Mouse (Mus musculus) CD4-positive, CD25-positive, alpha-beta regulatory T cell, adult 2 months (primary cell): ENCODE data around the gene Grin3b.

Source experiments
- DNase-seq: peaks from one replicate; pipeline ENCODE4 v3.0.0-alpha.2; 2012; ENCODE audit warnings: low read depth, low spot score

Gene Grin3b

DNA sequence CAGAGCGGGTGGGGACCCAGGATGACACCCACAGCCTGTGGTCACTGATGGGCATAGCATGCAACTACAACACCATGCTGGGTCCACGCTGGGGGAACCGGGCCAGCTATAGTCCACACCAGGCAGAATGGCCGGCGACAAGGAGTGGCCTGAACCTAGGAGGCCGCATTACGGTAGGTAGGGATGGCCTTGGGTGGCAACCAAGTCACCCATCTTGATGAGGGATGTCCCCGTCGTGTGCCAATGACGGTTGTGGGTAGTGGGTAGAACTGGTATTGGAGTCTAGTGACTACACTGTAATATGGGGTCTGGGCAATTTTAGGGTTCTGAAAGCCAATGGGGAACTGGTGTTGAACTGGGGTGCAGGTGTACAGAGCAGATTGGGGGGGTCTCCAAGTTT lies 46.4 kb downstream of the Grin3b start:
- peak; percentile 71 for DNase-seq

DNA sequence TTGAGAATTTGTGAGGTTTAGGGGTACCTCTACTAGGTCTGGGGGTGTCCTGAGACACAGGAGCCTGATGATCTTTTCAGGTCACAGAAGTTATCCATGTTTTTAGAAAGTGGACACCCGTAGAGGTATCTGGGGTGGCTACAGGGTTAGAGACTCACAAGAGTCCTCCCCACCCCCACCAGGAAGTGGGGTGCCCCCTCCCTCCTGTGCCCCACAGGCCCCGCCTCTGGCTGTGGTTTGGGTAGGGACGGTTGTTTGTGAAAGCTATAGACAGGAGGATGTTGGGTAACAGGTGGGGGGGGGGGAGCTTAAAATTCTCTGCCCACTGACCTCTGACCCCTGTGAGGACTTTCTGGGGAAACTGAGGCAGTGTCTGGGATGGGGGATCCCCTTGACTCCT lies 46.8 kb downstream of the Grin3b start:
- peak; percentile 94 for DNase-seq

DNA sequence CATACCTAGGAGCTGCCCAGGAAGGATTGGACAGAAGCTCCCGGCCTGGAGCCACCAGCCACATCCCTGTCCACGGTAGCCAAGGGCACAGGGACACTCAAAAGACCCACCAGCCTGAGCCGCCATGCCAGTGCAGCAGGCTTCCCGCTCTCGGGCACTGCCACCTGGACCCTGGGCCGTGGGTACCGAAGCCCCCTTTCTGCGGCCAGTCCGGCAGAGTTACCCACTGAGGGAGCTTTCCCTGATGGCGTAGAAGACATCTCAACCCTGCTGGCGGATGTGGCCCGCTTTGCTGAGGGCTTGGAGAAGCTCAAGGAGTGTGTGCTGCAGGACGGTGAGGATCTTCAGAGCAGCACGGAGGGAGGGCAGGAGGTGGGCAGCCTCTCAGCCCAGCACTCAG lies 47.3 kb downstream of the Grin3b start:
- DNase-seq, result peak; percentile 65

- peak; percentile 77 for DNase-seq
These were observed 48.3 kb downstream of the Grin3b start for GRCm38 (mm10) chr10:80018739-80019297.

DNA sequence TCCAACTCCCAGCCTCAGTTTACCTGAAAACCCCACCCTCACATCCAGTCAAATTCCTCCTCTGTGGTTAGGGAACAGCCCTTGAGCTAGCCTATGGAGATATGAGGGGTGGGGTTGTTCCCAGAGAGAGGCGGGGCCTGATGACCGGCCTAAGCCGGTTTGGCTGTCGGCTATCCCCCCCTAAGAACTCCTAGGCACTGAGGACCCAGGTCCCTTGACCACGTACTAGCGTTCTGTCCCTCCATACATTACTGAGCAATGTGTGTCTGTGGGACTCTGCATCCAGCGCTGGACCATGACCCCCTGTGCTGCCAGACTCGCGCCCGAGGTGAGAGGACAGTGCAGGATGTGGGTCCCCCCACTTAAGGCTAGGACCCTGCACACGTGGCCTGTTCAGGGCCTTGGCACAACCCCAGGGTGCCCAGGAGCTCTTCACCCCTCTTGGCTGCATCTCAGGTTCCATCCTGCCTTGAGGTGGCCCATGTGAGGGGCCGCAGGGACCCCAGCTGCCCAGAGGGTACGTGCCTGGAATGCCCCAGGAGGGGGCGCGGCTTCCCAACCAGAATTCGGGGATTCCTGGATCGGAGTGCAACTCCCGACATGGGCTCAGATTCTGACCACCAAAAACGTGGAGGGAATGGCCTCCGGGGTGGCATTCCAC lies 49.1 kb downstream of the Grin3b start:
- DNase-seq, result no peak

DNA sequence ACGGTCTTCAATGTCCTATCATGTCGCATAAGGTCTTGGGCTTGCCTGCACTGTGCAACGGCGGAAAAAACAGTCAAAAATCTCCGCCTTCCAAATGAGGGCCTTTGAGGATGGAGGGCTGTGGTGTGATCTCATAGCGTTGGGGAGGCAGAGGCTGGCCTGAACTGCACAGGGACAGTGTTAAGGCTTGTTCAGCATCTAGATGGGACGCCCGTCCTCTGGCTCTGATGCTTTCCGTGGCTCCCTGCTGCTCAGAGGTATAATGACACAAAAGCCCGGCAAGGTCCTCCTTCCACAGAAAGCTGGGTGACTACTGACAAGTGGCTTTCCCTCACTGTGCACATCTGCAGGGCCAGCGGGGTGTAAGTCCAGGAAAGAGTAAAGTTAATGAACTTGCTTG lies 49.7 kb downstream of the Grin3b start:
- peak; percentile 42 for DNase-seq

- DNase-seq, result peak; percentile 44
These were observed 50.2 kb downstream of the Grin3b start for GRCm38 (mm10) chr10:80020603-80021319.

DNA sequence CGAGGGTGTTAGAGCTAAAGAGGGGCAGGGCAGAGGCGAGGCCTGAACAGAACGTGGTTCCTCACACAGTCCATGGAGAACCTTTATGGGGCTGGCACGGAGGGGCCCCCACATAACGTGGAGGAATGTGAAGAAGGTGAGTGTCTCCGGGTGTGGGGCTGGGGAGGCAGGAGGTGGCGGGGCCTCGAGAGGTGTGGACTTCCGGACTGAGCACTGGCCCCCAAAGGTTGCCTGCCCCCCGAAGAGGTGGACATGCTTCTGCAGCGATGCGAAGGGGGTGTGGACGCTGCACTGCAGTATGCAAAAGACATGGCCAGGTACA lies 50.8 kb downstream of the Grin3b start:
- DNase-seq, result no peak

GRCm38 (mm10) chr10:80022164-80022563 lies 51.6 kb downstream of the Grin3b start:
- peak; percentile 70 for DNase-seq

GRCm38 (mm10) chr10:80022806-80023205 lies 52.3 kb downstream of the Grin3b start:
- DNase-seq, result peak; percentile 42

DNA sequence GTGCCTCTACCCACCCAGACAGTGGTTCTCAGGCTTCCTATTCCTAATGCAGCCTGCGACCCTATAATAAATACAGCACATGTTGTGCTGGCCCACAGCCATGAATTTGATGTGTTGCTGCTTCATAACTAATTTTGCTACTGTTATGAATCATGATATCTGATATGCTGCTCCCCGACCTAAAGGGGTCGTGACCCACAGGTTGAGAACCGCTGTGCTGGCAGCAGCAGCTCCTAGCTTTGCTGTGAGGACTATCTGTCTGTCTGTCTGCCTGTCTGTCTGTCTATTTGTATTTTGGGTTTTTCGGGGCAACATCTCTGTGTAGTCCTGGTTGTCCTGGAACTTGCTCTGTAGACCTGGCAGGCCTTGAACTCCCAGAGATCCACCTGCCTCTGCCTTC lies 53.2 kb downstream of the Grin3b start:
- DNase-seq, result peak; percentile 77

DNA sequence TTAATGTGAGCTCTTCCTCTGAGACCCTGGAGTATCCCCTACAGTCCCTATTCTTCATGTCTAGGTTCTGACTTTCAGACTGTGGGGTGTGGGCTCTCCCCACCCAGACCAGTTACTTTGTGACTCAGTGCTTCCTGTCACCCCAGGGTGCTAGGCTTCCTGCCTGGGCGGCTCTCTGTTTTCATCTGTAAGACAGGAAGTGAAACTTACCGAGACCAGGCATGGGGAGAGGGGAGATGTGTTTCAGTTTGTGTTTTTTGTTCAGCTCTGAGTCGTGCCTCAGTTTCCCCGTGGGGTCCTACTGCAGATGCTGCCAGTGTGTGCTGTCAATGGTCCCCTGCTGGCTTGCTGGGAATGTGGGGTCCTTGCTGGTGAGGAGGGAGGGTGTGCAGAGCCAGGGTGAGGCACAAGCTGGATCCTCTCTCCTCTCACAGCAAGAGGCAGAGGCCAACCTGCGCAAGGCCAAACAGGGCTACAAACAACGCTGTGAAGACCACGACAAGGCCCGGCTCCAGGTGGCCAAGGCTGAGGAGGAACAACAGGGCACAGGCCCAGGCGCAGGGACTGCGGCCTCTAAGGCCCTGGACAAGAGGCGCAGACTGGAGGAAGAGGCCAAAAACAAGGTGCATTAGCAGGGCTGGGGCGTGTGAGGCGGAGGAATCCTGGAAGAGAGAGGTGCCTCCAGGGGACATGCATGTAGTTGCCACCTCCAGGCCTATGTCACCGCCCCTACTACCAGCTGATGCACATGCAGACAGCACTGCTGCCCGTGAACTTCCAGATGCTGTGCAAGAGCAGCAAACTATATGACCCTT lies 53.9 kb downstream of the Grin3b start:
- DNase-seq, result peak; percentile 89

DNA sequence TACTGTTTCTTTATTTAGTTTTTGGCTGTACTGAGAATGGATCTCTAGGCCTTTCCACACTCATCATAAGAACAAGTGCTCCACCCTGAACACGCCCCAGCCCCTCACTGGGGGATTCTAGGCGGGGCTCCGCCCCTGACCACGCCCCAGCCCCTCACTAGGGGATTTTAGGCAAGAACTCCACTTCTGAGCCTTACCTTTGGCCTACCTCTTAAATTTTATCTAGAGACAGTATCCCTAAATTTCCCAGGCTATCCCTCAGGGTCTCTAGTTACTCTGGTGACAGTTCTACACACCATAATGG lies 54.5 kb downstream of the Grin3b start:
- no peak for DNase-seq

DNA sequence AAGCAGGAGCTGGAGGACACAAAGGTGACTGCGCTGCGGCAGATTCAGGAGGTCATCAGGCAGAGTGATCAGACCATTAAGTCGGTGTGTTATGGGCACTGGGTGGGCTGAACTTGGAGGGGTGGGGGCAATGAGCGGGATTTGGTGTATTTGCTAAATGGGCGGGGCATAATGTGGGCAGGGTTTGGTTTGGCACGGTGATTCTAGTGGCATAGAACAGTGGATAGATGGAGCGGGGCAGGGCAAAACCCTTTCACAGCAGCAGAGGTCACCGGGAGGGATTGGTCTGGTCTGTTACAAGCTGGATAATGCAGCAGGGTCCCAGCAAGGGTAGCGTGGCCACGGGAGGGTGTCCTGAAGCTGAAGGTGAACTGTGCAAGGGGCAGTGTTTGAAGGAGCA lies 54.9 kb downstream of the Grin3b start:
- DNase-seq, result no peak

DNA sequence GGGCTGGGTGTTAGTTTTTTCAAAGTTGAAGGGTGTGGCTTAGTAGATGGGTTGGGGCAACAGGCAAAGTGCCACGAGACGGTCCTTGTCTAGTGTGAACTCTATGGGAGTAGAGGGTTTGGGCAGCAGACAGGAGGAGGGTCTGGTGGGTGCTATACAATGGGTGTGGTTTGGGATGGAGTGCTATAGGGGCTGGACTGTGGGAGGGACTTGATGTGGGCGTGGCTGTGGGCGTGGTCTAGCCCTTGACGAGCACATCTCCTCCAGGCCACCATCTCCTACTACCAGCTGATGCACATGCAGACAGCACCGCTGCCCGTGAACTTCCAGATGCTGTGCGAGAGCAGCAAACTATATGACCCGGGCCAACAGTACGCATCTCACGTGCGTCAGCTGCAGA lies 55.4 kb downstream of the Grin3b start:
- peak; percentile 76 for DNase-seq
